Mouse (Mus musculus): ENCODE results near the gene Cdca3.
"Not testable (repeated sequence)": the region's sequence is repeated elsewhere in the genome, so short reads cannot be mapped to it uniquely, and the experiment has no call there.

The Cdca3 gene

GRCm38 (mm10) chr6:124809052-124809774 lies 20.1 kb upstream of the Cdca3 start:
- peak; percentile 73 to 81 for DNase-seq (ENCODE audit: low spot score in 2 of 2)

- DNase-seq (ENCODE audit: low spot score in 2 of 2) = no peak
These were observed 19.4 kb upstream of the Cdca3 start for GRCm38 (mm10) chr6:124809775-124810538.

DNA sequence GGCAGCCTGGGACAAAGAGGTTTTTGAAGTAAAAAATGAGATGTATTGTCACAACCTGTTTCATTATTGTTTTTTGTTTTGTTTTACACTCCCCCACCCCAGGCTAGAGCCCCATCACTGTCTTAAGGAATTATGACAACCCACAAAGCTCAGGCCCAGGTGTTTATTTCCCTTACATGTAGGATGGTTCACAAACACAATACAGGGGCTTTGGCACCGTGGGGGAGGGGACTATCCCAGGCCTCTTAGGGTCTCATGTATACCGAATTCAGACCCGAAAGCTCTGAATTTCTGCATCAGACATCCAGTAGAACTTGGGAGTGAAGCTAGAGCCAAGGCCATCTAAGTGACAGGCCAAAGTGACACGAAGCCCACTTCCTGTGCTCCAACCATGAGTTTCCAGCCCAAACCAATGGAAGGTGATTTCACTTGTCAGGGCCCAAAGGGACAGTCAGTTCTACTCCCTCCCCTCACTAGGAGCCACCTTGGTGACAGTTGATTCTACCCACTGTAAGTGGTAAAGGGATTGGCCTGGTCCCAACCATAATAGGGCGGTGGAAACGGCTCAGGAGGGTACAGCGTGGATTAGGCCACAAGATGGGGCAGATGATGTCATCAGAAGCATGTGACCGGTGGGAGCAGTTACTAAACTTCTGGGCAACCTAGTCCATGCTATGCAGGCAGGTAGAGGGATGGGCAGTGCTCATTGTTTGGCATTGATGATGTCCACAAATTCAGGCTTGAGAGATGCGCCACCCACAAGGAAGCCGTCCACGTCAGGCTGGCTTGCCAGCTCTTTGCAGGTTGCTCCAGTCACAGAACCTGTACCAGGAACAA lies 18.6 kb upstream of the Cdca3 start:
- not testable (repeated sequence) for DNase-seq (ENCODE audit: low spot score in 2 of 2)

- no peak for DNase-seq (ENCODE audit: low spot score in 2 of 2)
These were observed 18.0 kb upstream of the Cdca3 start for GRCm38 (mm10) chr6:124811403-124811665.

DNA sequence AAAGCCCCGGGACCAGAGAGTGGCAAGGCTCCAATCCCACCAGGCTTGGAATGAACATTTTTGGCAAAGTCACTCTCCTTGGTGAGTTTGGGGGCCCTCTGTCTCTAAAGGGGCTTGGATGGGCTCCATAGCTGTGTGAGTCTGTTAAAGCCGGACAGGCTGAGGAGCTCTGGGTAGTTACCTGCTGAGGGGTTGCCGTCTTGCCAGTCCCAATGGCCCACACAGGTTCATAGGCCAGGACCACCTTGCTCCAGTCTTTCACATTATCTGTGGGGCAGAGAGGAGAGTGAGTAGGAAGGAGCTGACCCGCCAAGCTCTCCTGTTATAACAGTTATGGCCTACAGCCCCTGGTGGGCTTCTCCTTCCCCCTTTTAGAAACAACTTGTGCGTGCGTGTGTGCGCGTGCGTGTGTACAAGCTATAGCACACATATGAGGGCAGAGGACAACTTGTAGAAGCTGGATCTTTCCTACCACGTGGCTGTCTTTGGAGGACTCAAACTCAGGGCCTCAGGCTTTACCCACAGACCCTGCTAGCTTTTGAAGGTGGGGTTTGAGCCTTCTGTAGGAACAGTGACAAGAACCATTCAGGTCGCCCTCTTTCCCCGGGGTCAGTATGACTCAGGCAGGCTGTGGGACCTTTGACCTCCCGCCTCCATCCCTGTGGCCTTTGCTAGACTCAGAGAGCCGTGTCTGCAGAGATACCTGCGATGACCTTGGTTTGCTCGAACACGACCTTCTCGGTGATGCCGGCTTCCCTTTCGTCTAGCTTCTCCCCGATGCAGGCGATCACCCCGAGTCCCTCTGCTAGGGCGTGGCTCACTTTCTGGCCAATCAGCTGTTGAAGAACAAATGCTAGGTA lies 17.4 kb upstream of the Cdca3 start:
- DNase-seq (ENCODE audit: low spot score in 2 of 2) = no peak

- no peak for DNase-seq (ENCODE audit: low spot score in 2 of 2)
These were observed 16.5 kb upstream of the Cdca3 start for GRCm38 (mm10) chr6:124812848-124813247.

- DNase-seq (ENCODE audit: low spot score in 2 of 2) = peak; percentile 62 to 68
These were observed 15.9 kb upstream of the Cdca3 start for GRCm38 (mm10) chr6:124813496-124813895.

DNA sequence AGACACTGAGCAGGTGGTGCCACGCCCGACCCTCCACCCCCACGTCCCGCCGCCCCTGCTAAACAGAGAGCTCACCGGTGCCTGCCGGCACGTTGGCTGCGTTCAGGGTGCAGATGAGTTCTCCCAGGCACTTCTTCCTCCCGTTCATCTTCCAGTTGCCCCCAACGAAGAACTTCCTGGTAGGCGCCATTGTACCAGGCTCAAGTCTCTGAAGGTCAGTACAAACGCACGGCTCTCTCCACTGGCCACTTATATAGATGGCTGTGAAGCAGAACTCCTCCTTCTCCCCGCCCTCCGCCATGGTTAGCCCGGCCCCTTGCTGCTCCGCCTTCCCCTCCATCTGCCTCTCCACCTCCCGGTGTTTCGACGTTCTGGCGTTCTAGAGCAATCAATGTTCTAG lies 15.4 kb upstream of the Cdca3 start, which contains the start of gene Tpi1:
Gene Tpi1, minus strand, starts transcription at position 364 of the 400 bp plus-strand sequence.
- peak; percentile 87 to 89 for DNase-seq (ENCODE audit: low spot score in 2 of 2)

DNA sequence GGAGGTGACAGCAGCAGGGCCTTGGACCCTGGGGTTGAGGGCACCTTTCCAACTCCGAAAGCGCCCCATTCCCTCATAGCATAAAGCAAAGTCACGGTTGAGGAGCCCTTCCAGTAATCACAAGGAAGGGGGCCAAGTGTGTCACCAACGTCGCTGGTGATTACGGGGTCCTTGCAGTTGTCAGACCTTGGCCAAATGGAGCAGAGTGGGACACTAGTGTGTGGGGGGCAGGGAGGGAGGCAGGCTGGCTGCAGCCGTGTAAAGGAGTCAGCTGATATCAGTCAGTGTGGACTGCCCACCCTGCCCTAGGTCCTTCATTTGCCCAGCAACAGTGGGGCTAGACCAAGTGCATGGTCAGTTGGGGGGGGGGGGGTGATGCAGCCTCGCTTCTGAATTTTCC lies 14.9 kb upstream of the Cdca3 start:
- no peak for DNase-seq (ENCODE audit: low spot score in 2 of 2)

DNA sequence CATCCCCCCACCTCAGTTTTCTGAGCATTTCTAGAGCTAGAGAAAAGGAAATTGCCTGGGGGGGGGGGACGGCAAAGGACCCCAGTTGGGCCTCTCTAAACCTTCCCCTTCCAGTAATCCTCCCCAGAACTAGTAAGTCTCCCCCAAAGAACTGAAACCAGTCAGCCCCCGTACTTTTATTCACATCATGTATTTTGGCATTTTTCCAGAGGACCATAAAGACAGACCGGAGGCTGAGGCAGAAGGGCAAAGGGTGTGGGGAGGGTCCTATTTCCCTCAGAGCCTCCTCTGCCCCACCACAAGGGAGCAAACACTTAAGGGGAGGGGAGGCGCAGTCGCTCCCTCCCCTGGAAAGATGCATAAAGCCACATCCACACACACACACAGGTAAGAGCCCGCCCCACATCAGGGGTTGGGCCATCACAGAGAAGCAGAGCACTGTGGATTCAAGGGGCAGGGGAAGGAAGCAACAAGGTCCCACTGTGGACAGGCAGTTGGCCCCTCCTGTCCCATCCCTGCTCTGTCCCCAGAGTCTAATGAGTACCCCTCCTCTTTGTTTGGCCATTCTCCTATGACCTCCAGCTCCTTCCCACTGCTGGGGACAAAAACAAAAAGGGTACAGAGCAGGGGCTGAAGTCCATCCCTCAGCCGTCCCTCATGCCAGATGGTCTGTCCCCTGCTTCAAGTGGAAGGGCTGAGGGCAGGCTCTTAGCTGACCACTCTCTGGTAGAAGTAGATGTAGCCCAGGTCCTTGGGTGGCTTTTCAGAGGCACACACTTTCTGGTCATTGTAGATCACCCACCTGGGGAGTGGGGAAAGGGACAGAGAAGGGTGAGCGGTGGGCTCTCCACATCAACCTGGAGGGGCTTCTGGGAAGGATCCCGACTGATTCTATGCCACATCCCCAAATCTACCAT lies 14.2 kb upstream of the Cdca3 start:
- DNase-seq (ENCODE audit: low spot score in 2 of 2) = no peak

DNA sequence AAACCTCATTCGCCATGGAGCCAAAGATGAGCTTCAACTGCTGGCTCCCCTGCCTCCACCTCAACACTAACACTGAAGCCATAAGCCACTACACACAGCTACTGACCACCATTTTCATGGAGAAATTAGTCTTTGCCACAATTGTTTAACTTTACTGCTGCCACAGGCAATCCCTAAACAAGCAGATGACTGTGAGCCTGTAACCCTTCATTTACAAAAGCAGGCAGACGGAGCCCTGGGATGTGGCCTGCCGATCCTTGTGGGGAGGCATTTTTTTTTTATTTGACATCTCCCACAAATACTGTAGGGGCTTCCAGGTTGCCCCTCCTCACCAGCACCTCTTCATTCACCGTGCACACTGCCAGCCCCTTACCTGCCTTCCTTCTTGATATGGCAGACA lies 12.7 kb upstream of the Cdca3 start:
- DNase-seq (ENCODE audit: low spot score in 2 of 2) = no peak

GRCm38 (mm10) chr6:124817125-124817524 lies 12.2 kb upstream of the Cdca3 start:
- DNase-seq (ENCODE audit: low spot score in 2 of 2) = no peak

DNA sequence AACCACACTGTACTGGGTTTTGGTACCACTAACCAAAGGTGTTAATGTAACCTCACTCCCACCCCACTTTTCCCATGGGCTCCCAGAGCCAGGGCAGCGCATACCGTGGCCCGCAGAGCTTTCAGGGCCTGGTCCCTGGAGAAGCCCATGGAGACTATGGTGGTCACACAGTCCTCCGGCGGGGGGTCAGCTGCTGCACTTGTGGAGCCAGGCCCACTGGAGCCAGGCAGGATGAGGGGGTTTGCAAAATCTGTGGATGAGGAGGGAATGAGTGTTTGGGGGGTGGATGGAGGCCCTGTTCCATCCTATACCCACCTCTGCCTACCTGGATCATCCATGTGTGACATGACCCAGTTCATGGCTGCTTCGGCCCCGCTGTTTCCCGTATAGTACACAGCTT lies 11.8 kb upstream of the Cdca3 start:
- no peak for DNase-seq (ENCODE audit: low spot score in 2 of 2)

DNA sequence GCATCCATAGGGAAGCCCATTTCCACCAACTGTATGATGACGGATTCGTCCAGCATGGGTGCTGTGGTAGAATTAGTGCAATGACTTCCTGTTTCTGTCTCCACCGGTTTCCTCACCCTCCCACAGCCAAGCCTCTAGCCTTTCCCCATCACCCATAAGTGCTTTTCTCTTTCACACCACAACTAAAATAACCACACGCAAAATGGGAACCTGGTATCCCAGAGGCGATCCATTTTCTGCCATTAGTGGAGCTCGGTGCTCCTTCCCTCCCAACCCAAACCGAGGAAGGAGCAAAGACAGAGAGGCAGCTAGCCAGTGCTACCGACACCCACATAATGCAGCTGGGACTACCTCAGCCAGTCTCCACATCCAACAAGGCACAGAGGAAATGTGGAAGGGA lies 11.4 kb upstream of the Cdca3 start:
- no peak for DNase-seq (ENCODE audit: low spot score in 2 of 2)

DNA sequence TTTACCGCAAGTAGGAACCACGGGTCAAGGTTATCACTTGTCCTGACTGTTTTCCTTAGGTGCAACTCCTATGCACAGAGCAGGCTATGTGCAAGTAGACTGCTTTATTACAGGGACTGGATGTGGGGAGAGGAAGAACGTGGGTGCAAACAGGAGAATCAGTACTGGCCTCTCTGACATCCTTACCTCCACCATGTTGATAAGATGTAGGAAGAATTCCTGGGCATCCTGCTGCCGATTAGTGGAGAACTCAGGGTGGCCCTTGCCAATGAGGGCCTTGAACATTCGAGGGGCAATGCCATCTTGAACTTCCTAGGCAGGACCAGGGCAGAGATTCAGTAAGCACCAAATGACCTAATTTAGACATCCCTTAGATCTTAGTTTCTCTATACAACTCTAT lies 8.5 kb upstream of the Cdca3 start:
- no peak for DNase-seq (ENCODE audit: low spot score in 2 of 2)

DNA sequence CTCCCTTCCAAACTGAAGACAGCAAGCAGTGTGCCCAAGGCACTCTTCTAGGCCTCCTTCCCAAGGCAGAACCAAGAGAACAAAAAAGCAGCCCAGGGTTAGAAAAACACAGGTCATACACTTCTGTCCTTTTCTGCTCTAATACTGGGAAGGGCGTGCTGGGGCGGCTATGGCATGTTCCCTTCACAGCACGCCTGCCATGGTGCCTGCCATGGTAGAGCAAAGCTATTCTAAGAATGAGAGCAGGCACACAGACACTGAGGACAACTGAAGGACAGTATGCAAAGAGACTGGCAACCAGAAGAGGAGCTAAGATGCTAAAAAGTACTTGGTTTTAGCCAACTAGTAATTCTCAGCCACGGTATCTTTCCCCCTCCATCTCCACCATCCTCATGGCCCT lies 7.3 kb upstream of the Cdca3 start:
- no peak for DNase-seq (ENCODE audit: low spot score in 2 of 2)

DNA sequence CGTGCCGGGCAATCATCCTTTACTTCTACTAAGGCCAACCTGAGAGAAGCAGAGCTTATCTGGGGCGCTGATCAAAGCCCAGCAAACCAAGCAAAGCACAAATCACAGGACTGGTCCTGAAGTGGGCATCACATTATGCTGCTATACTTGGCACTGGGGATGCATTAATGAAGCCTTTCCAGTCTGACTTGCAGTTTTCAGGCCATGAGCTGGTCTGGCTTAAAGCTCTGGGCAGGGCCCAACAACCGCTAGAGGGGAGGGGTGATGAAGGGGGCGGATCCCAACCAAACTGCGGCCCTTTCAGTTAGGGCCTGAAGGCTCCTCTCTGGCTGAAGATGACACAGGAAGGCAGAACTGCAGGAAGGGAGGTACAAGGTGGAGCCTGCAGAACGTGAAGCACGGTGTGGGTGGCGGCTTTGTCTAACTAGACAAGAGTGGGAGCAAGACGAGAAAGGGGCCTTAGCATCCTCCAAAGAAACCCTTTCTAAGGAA lies 1.2 kb upstream of the Cdca3 start:
- peak; percentile 26 to 37 for DNase-seq (ENCODE audit: low spot score in 2 of 2)

- peak; percentile 93 to 95 for DNase-seq (ENCODE audit: low spot score in 2 of 2)
These were observed 703 bp downstream of the Cdca3 start for GRCm38 (mm10) chr6:124829799-124830700.

- DNase-seq (ENCODE audit: low spot score in 2 of 2) = not testable (repeated sequence)
These were observed 1.9 kb downstream of the Cdca3 start for GRCm38 (mm10) chr6:124831199-124831598.
